Comparison of ENCODE assay signal across 15 mouse cellular contexts in genomic region chr12:89685633-89686032, GRCm38 (mm10).
DNase-seq lines count a peak whose midpoint lies in the region; ATAC-seq lines count a peak whose summit lies in the region.
"Had no signal": no experiment of that assay in that cellular context is flagged by ENCODE, and none has a peak within 500 bp of the region (broad histone marks: within the 10 kb centered on the region; RNA-seq: fewer than 3 reads in every experiment).

No protein-coding gene starts in this region.

- ATAC-seq in frontal cortex, adult (ENCODE audit: low TSS enrichment): peak; percentile 82
- ATAC-seq: forebrain, embryonic 15.5 days; hindbrain, postnatal 0 days had no signal

- 88% methylated on average over 2 of the region's 2 CpGs for WGBS in heart, embryonic 10.5 days

- no peak overlapping the region for H3K27ac ChIP-seq in heart, embryonic 10.5 days
- H3K27ac ChIP-seq: forebrain, embryonic 15.5 days; hindbrain, embryonic 13.5 days; hindbrain, postnatal 0 days had no signal

- no peaks in the 10 kb centered on the region for H3K4me1 ChIP-seq in heart, embryonic 10.5 days
- H3K4me1 ChIP-seq: forebrain, embryonic 15.5 days; hindbrain, embryonic 13.5 days had no signal

- H3K9me3 ChIP-seq in heart, embryonic 10.5 days: no peaks in the 10 kb centered on the region
- H3K9me3 ChIP-seq: forebrain, embryonic 15.5 days; hindbrain, embryonic 13.5 days had no signal

- H3K27me3 ChIP-seq in heart, embryonic 10.5 days (ENCODE audit: insufficient read depth, poor library complexity, severe bottlenecking): no peaks in the 10 kb centered on the region
- H3K27me3 ChIP-seq: forebrain, embryonic 15.5 days; hindbrain, embryonic 13.5 days had no signal

- intact Hi-C loops in heart, postnatal 10 days (cut with DNase I): no loop called here
- intact Hi-C loops in left cerebral cortex, postnatal 14 days (cut with DNase I): no loop called here
- intact Hi-C loops in left cerebral cortex, postnatal 4 days (cut with DNase I): no loop called here

- no peaks in the 10 kb centered on the region for H3K36me3 ChIP-seq in heart, embryonic 10.5 days
- H3K36me3 ChIP-seq: forebrain, embryonic 15.5 days; hindbrain, embryonic 13.5 days had no signal

- H3K4me3 ChIP-seq in heart, embryonic 10.5 days: no peak overlapping the region
- H3K4me3 ChIP-seq: forebrain, embryonic 15.5 days; hindbrain, embryonic 13.5 days had no signal

- DNase-seq in frontal cortex, postnatal 14 days (ENCODE audit: low spot score in 2 of 2): no peak
- DNase-seq in heart, postnatal 10 days: peak; percentile 7 to 22
- no peak for DNase-seq in heart, embryonic 10.5 days (ENCODE audit: low spot score)
- peak; percentile 13 to 44 for DNase-seq in left cerebral cortex, postnatal 14 days (ENCODE audit: low spot score in 2 of 2)
- no peak for DNase-seq in left cerebral cortex, postnatal 4 days
- DNase-seq in right cerebral cortex, adult 18-20 months: peak; percentile 30
- no peak for DNase-seq in right cerebral cortex, postnatal 25 days
- DNase-seq: adrenal gland, postnatal 10 days; cerebellum, adult 2 months; cerebellum, postnatal 10 days; gastrocnemius, postnatal 14 days had no signal

Comparison
In these comparisons a context has a peak if more than half of its experiments do, and no peak if none do; other contexts are left out.
1. DNase-seq: peak in heart, postnatal 10 days (2 of 2), left cerebral cortex, postnatal 14 days (2 of 2) and right cerebral cortex, adult 18-20 months (single experiment); none in frontal cortex, postnatal 14 days (0 of 2), heart, embryonic 10.5 days (single experiment), left cerebral cortex, postnatal 4 days (single experiment) and right cerebral cortex, postnatal 25 days (single experiment).